Comparison of ENCODE assay signal across 8 mouse cellular contexts in the genomic region with DNA sequence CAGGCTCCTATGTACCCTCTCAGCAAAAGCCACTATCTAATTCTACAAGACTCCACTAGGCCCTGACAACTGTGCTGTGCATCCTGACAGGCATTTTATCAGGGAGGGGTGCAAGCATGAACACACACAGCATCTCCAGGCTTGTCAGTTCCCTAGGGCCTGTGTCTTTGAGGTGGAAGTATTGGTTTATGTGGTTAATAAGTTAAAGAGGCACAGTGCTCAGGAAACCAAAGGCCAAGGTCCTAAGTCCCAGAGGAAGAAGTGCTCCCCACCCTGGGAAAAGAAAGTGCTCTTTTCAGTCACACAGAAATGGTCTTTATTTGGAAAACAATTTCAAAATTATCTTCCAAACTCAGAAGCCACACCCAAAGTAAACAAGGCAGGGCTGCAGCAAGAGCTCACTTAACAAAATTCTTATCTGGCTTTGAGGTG. TPM values are rescaled to one million over a fixed set of nuclear protein-coding genes. Genes with fewer than 3 reads are reported as not detected.
DNase-seq lines count a peak whose midpoint lies in the region; ATAC-seq and TF ChIP-seq lines count a peak whose summit lies in the region.

No protein-coding gene starts in this region.

- peaks cover 0 to 25% of the 10 kb centered on the region in 2 experiments; a peak in 2 of 4 replicates for H3K4me1 ChIP-seq in CH12.LX (ENCODE audit: control insufficient read depth in 1 of 2, insufficient read depth in 2 of 2)
- peaks cover 12% of the 10 kb centered on the region for H3K4me1 ChIP-seq in bone marrow macrophage, adult 2 months (ENCODE audit: control insufficient read depth, insufficient read depth, low read length)
- H3K4me1 ChIP-seq in intestine, embryonic 14.5 days (replicated peaks; ENCODE audit: control insufficient read depth, insufficient read depth, low read length): peaks cover 12% of the 10 kb centered on the region

- H3K27ac ChIP-seq in CH12.LX (ENCODE audit: insufficient read depth, low read depth) (no peak overlapping the region), macrophage (peak overlapping the region; percentile 80)
- peak overlapping the region; percentile 69 for H3K27ac ChIP-seq in bone marrow macrophage, adult 2 months (ENCODE audit: insufficient read depth, low read depth, low read length)
- no peak overlapping the region for H3K27ac ChIP-seq in intestine, embryonic 14.5 days (ENCODE audit: low read depth)

- dilution Hi-C loops in CH12.LX (cut with MboI; ENCODE audit: extremely low pct_ligation_motif_present, extremely low pct_unique_long_range_greater_than_20kb, low sequenced_read_pairs): no loop called here

- DNase-seq in CH12.LX (ENCODE audit: extremely low read depth): no peak
- no peak for DNase-seq in intestine, embryonic 14.5 days (ENCODE audit: low spot score)
- no peak for DNase-seq in thymus, adult 18-20 months
- DNase-seq in layer of hippocampus, postnatal 25 days (ENCODE audit: extremely low spot score in 1 of 2, low spot score in 1 of 2): no peak
- DNase-seq in ovary, adult 18-20 months (ENCODE audit: low spot score): no peak

- no peak for TF ChIP-seq CTCF in CH12.LX (conservative IDR thresholded peaks at IDR 0.05 in 1 of 2, IDR thresholded peaks at IDR 0.05 in 1 of 2; ENCODE audit: low read depth in 2 of 2, low read length in 2 of 2)
- TF ChIP-seq CTCF in bone marrow macrophage, adult 2 months (IDR thresholded peaks at IDR 0.05; ENCODE audit: low read depth, low read length): no peak

- in situ Hi-C loops in CH12.LX (cut with MboI; ENCODE audit: low pct_ligation_motif_present, low pct_unique_long_range_greater_than_20kb, low sequenced_read_pairs): no loop called here

- no peak overlapping the region; the same call in 1 of the 2 replicates for H3K9ac ChIP-seq in CH12.LX (ENCODE audit: insufficient read depth, low read depth)
- H3K9ac ChIP-seq in intestine, embryonic 14.5 days (ENCODE audit: low read length): no peak overlapping the region

- peaks cover 8 to 16% of the 10 kb centered on the region in 2 experiments for H3K36me3 ChIP-seq in CH12.LX (replicated peaks in 1 of 2; ENCODE audit: control insufficient read depth in 1 of 2, insufficient read depth in 1 of 2, low read length in 1 of 2)
- H3K36me3 ChIP-seq in intestine, embryonic 14.5 days (ENCODE audit: control insufficient read depth, insufficient read depth, low read length): peaks cover 5% of the 10 kb centered on the region; the same call in 1 of the 2 replicates
- H3K36me3 ChIP-seq in macrophage (ENCODE audit: inconsistent target): peaks cover 8% of the 10 kb centered on the region

- H3K4me3 ChIP-seq in CH12.LX (replicated peaks in 1 of 3; ENCODE audit: low read depth in 2 of 3, low read length in 2 of 3, poor library complexity in 1 of 3) (peak overlapping the region in 2 of 3 experiments; percentile 74 to 75), macrophage (ENCODE audit: inconsistent target) (peak overlapping the region; percentile 90)
- peak overlapping the region; percentile 60 for H3K4me3 ChIP-seq in bone marrow macrophage, adult 2 months (ENCODE audit: insufficient read depth, low read length)
- peak overlapping the region; percentile 96 for H3K4me3 ChIP-seq in intestine, embryonic 14.5 days (ENCODE audit: low read depth, low read length)

- H3K27me3 ChIP-seq in CH12.LX (replicated peaks): peaks cover 10% of the 10 kb centered on the region
- H3K27me3 ChIP-seq in intestine, embryonic 14.5 days (replicated peaks; ENCODE audit: control insufficient read depth, insufficient read depth, low read length): peaks cover 6% of the 10 kb centered on the region; the same call in 1 of the 2 replicates

- TF ChIP-seq POLR2A in CH12.LX (IDR thresholded peaks at IDR 0.05; ENCODE audit: low read depth, low read length): no peak
- no peak for TF ChIP-seq POLR2A in bone marrow macrophage, adult 2 months (IDR thresholded peaks at IDR 0.05; ENCODE audit: borderline replicate concordance, low read depth, low read length)

- no peaks in the 10 kb centered on the region for H3K79me2 ChIP-seq in CH12.LX (replicated peaks; ENCODE audit: control insufficient read depth, extremely low read depth, insufficient read depth, poor library complexity, severe bottlenecking)
- H3K79me2 ChIP-seq in macrophage (ENCODE audit: inconsistent target): peaks cover 10% of the 10 kb centered on the region; the same call in 1 of the 2 replicates

- no peak for TF ChIP-seq EP300 in CH12.LX (IDR thresholded peaks at IDR 0.05; ENCODE audit: low read length)

- TF ChIP-seq RAD21 in CH12.LX (IDR thresholded peaks at IDR 0.05; ENCODE audit: low read depth, low read length): no peak

- no peak for ATAC-seq in intestine, embryonic 14.5 days (replicated peaks; ENCODE audit: low FRiP score, low TSS enrichment, low read depth)
- no peak for ATAC-seq in granulocyte monocyte progenitor cell, adult 5-6 weeks (replicated peaks; ENCODE audit: poor library complexity, severe bottlenecking)

- H3K9me3 ChIP-seq in CH12.LX (replicated peaks; ENCODE audit: low read length): no peaks in the 10 kb centered on the region
- H3K9me3 ChIP-seq in intestine, embryonic 14.5 days (ENCODE audit: control insufficient read depth, low read length): no peaks in the 10 kb centered on the region

- peak overlapping the region; percentile 42 for H3K4me2 ChIP-seq in CH12.LX (ENCODE audit: insufficient read depth, low read depth, poor library complexity, severe bottlenecking)
- peak overlapping the region; percentile 91 for H3K4me2 ChIP-seq in intestine, embryonic 14.5 days (ENCODE audit: low read length)

RNA-seq across cellular contexts. Expression of a gene that starts 1.5 kb away (rescaled TPM):
- total RNA-seq in CH12.LX (2012; rRNA removed): 8.0 and 8.2 TPM in 2 replicates
- 6.3 and 7.3 TPM in 2 replicates for total RNA-seq in CH12.LX (2014; rRNA removed)
- 5.2 and 5.8 TPM in 2 replicates for polyA plus RNA-seq in CH12.LX (2012; ENCODE audit: insufficient read length, low read depth)
- polyA plus RNA-seq in bone marrow macrophage, adult 2 months (2012; ENCODE audit: insufficient read depth, insufficient read length, missing spikeins): 9.0 and 9.1 TPM in 2 replicates
- 30.4 and 33.9 TPM in 2 replicates for polyA plus RNA-seq in intestine, embryonic 14.5 days (2014; fragmentation: Nextera tagmentation; extraction: Ambion mirVana)
- 1 to 10 TPM in 12 of 26 experiments, under 1 TPM in 9, not detected in 5; 0.55 to 5.7 (median 1.3) TPM for total RNA-seq in macrophage (2018; cell fraction: chromatin; rRNA removed)
- total RNA-seq in macrophage (2018; cell fraction: cytosol; rRNA removed): 1 to 10 TPM; 1.3 to 7.8 (median 4.6) TPM
- 10 to 100 TPM in 1 of 26 experiments, 1 to 10 TPM in 22, under 1 TPM in 3; 0.52 to 13.2 (median 1.7) TPM for total RNA-seq in macrophage (2018; cell fraction: nucleus; rRNA removed)
- polyA plus RNA-seq in macrophage (2018): 6.7 to 11.2 TPM (median 10.4 TPM) in 3 replicates
- 13.7 and 15.1 TPM in 2 replicates for total RNA-seq in granulocyte monocyte progenitor cell, adult 5-6 weeks (2014; fragmentation: Nextera tagmentation)
- total RNA-seq in granulocyte monocyte progenitor cell, adult 5-6 weeks (2017): 11.4 and 14.3 TPM in 2 replicates
- total RNA-seq in layer of hippocampus, postnatal 25 days (2021): 10 to 100 TPM; 19.8 to 20.6 TPM

RNA-seq across cellular contexts. Expression of a gene that starts 8.7 kb away (rescaled TPM):
- total RNA-seq in CH12.LX (2012; rRNA removed) (28.1 and 31.0 TPM in 2 replicates), CH12.LX (2014; rRNA removed) (27.3 and 28.1 TPM in 2 replicates)
- polyA plus RNA-seq in CH12.LX (2012; ENCODE audit: insufficient read length, low read depth) (18.1 and 18.9 TPM in 2 replicates), macrophage (2018) (27.7 to 43.0 TPM (median 28.4 TPM) in 3 replicates)
- polyA plus RNA-seq in bone marrow macrophage, adult 2 months (2012; ENCODE audit: insufficient read depth, insufficient read length, missing spikeins): 39.7 and 44.9 TPM in 2 replicates
- 35.5 and 39.1 TPM in 2 replicates for polyA plus RNA-seq in intestine, embryonic 14.5 days (2014; fragmentation: Nextera tagmentation; extraction: Ambion mirVana)
- 10 to 100 TPM in 14 of 26 experiments, 1 to 10 TPM in 11, not detected in 1; 1.1 to 41.4 (median 14.0) TPM for total RNA-seq in macrophage (2018; cell fraction: chromatin; rRNA removed)
- 10 to 100 TPM; 25.5 to 45.7 (median 35.0) TPM for total RNA-seq in macrophage (2018; cell fraction: cytosol; rRNA removed)
- 10 to 100 TPM in 16 of 26 experiments, 1 to 10 TPM in 10; 3.3 to 27.8 (median 12.3) TPM for total RNA-seq in macrophage (2018; cell fraction: nucleus; rRNA removed)
- total RNA-seq in granulocyte monocyte progenitor cell, adult 5-6 weeks (2014; fragmentation: Nextera tagmentation): 35.3 and 46.1 TPM in 2 replicates
- total RNA-seq in granulocyte monocyte progenitor cell, adult 5-6 weeks (2017): 18.2 and 45.8 TPM in 2 replicates
- 100 to 1,000 TPM; 127 to 136 TPM for total RNA-seq in layer of hippocampus, postnatal 25 days (2021)

RNA-seq across cellular contexts. Expression of a gene that starts 17.2 kb away (rescaled TPM):
- 5.5 and 9.8 TPM in 2 replicates for total RNA-seq in CH12.LX (2012; rRNA removed)
- 5.0 and 5.4 TPM in 2 replicates for total RNA-seq in CH12.LX (2014; rRNA removed)
- polyA plus RNA-seq in CH12.LX (2012; ENCODE audit: insufficient read length, low read depth): 5.1 and 6.3 TPM in 2 replicates
- not detected in 2 replicates for polyA plus RNA-seq in bone marrow macrophage, adult 2 months (2012; ENCODE audit: insufficient read depth, insufficient read length, missing spikeins)
- polyA plus RNA-seq in intestine, embryonic 14.5 days (2014; fragmentation: Nextera tagmentation; extraction: Ambion mirVana): 0.63 and 0.84 TPM in 2 replicates
- not detected for total RNA-seq in macrophage (2018; cell fraction: chromatin; rRNA removed)
- total RNA-seq in macrophage (2018; cell fraction: cytosol; rRNA removed): not detected
- total RNA-seq in macrophage (2018; cell fraction: nucleus; rRNA removed): not detected
- not detected in 3 replicates for polyA plus RNA-seq in macrophage (2018)
- total RNA-seq in granulocyte monocyte progenitor cell, adult 5-6 weeks (2014; fragmentation: Nextera tagmentation): not detected in 2 replicates
- not detected in 2 replicates for total RNA-seq in granulocyte monocyte progenitor cell, adult 5-6 weeks (2017)
- total RNA-seq in layer of hippocampus, postnatal 25 days (2021): not detected

RNA-seq across cellular contexts. Expression of a gene that starts 37.5 kb away (rescaled TPM):
- total RNA-seq in CH12.LX (2012; rRNA removed) (70.9 and 86.9 TPM in 2 replicates), CH12.LX (2014; rRNA removed) (74.3 and 89.1 TPM in 2 replicates)
- polyA plus RNA-seq in CH12.LX (2012; ENCODE audit: insufficient read length, low read depth) (109 and 124 TPM in 2 replicates), macrophage (2018) (22.4 to 61.4 TPM (median 44.7 TPM) in 3 replicates)
- polyA plus RNA-seq in bone marrow macrophage, adult 2 months (2012; ENCODE audit: insufficient read depth, insufficient read length, missing spikeins): 39.0 and 40.3 TPM in 2 replicates
- 58.8 and 61.9 TPM in 2 replicates for polyA plus RNA-seq in intestine, embryonic 14.5 days (2014; fragmentation: Nextera tagmentation; extraction: Ambion mirVana)
- 10 to 100 TPM in 21 of 26 experiments, 1 to 10 TPM in 5; 2.7 to 32.6 (median 19.8) TPM for total RNA-seq in macrophage (2018; cell fraction: chromatin; rRNA removed)
- total RNA-seq in macrophage (2018; cell fraction: cytosol; rRNA removed): 10 to 100 TPM; 28.9 to 58.5 (median 46.0) TPM
- 10 to 100 TPM in 25 of 26 experiments, 1 to 10 TPM in 1; 7.8 to 41.3 (median 22.4) TPM for total RNA-seq in macrophage (2018; cell fraction: nucleus; rRNA removed)
- total RNA-seq in granulocyte monocyte progenitor cell, adult 5-6 weeks (2014; fragmentation: Nextera tagmentation): 103 and 108 TPM in 2 replicates
- 42.8 and 48.2 TPM in 2 replicates for total RNA-seq in granulocyte monocyte progenitor cell, adult 5-6 weeks (2017)
- total RNA-seq in layer of hippocampus, postnatal 25 days (2021): 10 to 100 TPM; 33.5 to 38.1 TPM

RNA-seq across cellular contexts. Expression of a gene that starts 37.8 kb away (rescaled TPM):
- total RNA-seq in CH12.LX (2012; rRNA removed): 23.3 and 27.3 TPM in 2 replicates
- 21.1 and 21.3 TPM in 2 replicates for total RNA-seq in CH12.LX (2014; rRNA removed)
- 13.3 and 14.4 TPM in 2 replicates for polyA plus RNA-seq in CH12.LX (2012; ENCODE audit: insufficient read length, low read depth)
- polyA plus RNA-seq in bone marrow macrophage, adult 2 months (2012; ENCODE audit: insufficient read depth, insufficient read length, missing spikeins): 20.2 and 21.3 TPM in 2 replicates
- polyA plus RNA-seq in intestine, embryonic 14.5 days (2014; fragmentation: Nextera tagmentation; extraction: Ambion mirVana): 36.3 and 37.0 TPM in 2 replicates
- 10 to 100 TPM in 21 of 26 experiments, 1 to 10 TPM in 5; 6.9 to 30.1 (median 17.5) TPM for total RNA-seq in macrophage (2018; cell fraction: chromatin; rRNA removed)
- 10 to 100 TPM in 25 of 26 experiments, 1 to 10 TPM in 1; 9.7 to 18.3 (median 15.0) TPM for total RNA-seq in macrophage (2018; cell fraction: cytosol; rRNA removed)
- total RNA-seq in macrophage (2018; cell fraction: nucleus; rRNA removed): 10 to 100 TPM in 24 of 26 experiments, 1 to 10 TPM in 2; 8.9 to 28.0 (median 17.7) TPM
- 17.0 to 23.2 TPM (median 18.9 TPM) in 3 replicates for polyA plus RNA-seq in macrophage (2018)
- total RNA-seq in granulocyte monocyte progenitor cell, adult 5-6 weeks (2014; fragmentation: Nextera tagmentation): 15.7 and 29.3 TPM in 2 replicates
- total RNA-seq in granulocyte monocyte progenitor cell, adult 5-6 weeks (2017): 10.4 and 15.8 TPM in 2 replicates
- total RNA-seq in layer of hippocampus, postnatal 25 days (2021): 10 to 100 TPM; 41.5 to 48.9 TPM

Comparison
In these comparisons a context has a peak if more than half of its experiments do, and no peak if none do; other contexts are left out.
1. H3K27ac ChIP-seq: peak in bone marrow macrophage, adult 2 months (single experiment) and macrophage (single experiment); none in CH12.LX (single experiment) and intestine, embryonic 14.5 days (single experiment).
2. Peak in every context shown above with its lines, with median percentiles within 50 percentile points of each other: H3K4me3 ChIP-seq.